Mouse (Mus musculus) CH12.LX (cell line): ENCODE measurements around the gene Epsti1. TPM values are rescaled to one million over a fixed set of nuclear protein-coding genes. Genes with fewer than 3 reads are reported as not detected.

ENCODE experiments used
- DNase-seq: peaks from one replicate; pipeline ENCODE4 v3.0.0-alpha.2; 2013; ENCODE audit errors: extremely low read depth
- H3K27ac ChIP-seq: 2 replicates; pipeline ENCODE4 v1.5.1; 2012; ENCODE audit warnings: low read depth, mild to moderate bottlenecking, control low read depth, moderate library complexity; ENCODE audit not compliant: insufficient read depth
- H3K27me3 ChIP-seq: replicated peaks from 2 replicates; pipeline ENCODE3; 2012; ENCODE audit warnings: inconsistent platforms
- H3K36me3 ChIP-seq, 2 experiments: replicated peaks in 1 of 2; 2 replicates each; pipeline versions ENCODE3 to v1.6.1; 2012; ENCODE audit warnings: inconsistent platforms in 1 of 2, low read length in 1 of 2, mild to moderate bottlenecking in 1 of 2, mixed read lengths in 1 of 2, moderate library complexity in 1 of 2; ENCODE audit not compliant: control insufficient read depth in 1 of 2, insufficient read depth in 1 of 2
- H3K4me1 ChIP-seq, 2 experiments: 2 replicates each; pipeline ENCODE4 v1.6.1; 2012; ENCODE audit warnings: inconsistent platforms in 1 of 2, moderate library complexity in 1 of 2; ENCODE audit not compliant: insufficient read depth in 2 of 2, control insufficient read depth in 1 of 2
- H3K4me2 ChIP-seq: 2 replicates; pipeline ENCODE4 v1.6.1; 2012; ENCODE audit warnings: low read depth, mild to moderate bottlenecking, control low read depth; ENCODE audit not compliant: poor library complexity, insufficient read depth, severe bottlenecking
- H3K4me3 ChIP-seq, 3 experiments: fragments of 150-350 bp in 1 of 3; sonication (generic) in 1 of 3; replicated peaks in 1 of 3; 2 replicates each; pipeline versions ENCODE3 to v1.5.1; 2011 to 2012; ENCODE audit warnings: low read depth in 2 of 3, low read length in 2 of 3, mild to moderate bottlenecking in 2 of 3, moderate library complexity in 2 of 3, control low read depth in 1 of 3, improper control_type of control experiment in 1 of 3, inconsistent platforms in 1 of 3, mixed read lengths in 1 of 3; ENCODE audit not compliant: poor library complexity in 1 of 3
- H3K79me2 ChIP-seq: replicated peaks from 2 replicates; pipeline ENCODE4 v1.6.1; 2012; ENCODE audit warnings: mild to moderate bottlenecking, moderate library complexity; ENCODE audit not compliant: control insufficient read depth, poor library complexity, insufficient read depth, severe bottlenecking; ENCODE audit errors: extremely low read depth
- H3K9ac ChIP-seq: 2 replicates; pipeline ENCODE4 v1.6.1; 2012; ENCODE audit warnings: low read depth, mild to moderate bottlenecking, control low read depth, moderate library complexity; ENCODE audit not compliant: insufficient read depth
- H3K9me3 ChIP-seq: replicated peaks from 2 replicates; pipeline ENCODE3; 2012; ENCODE audit warnings: low read length, inconsistent platforms, mixed read lengths
- BHLHE40 ChIP-seq: IDR thresholded peaks from 2 replicates; pipeline ENCODE4 v1.6.1; 2011; ENCODE audit warnings: mild to moderate bottlenecking, low read depth, low read length, improper control_type of control experiment
- CHD1 ChIP-seq: IDR thresholded peaks from 2 replicates; pipeline ENCODE4 v1.6.1; 2012; ENCODE audit warnings: low read depth, low read length, improper control_type of control experiment, inconsistent platforms
- E2F4 ChIP-seq: IDR thresholded peaks from 2 replicates; pipeline ENCODE4 v1.6.1; 2011; ENCODE audit warnings: low read depth, low read length, improper control_type of control experiment; ENCODE audit not compliant: insufficient replicate concordance
- EP300 ChIP-seq: IDR thresholded peaks from 2 replicates; pipeline ENCODE4 v1.6.1; 2011; ENCODE audit warnings: low read length, improper control_type of control experiment
- ETS1 ChIP-seq: conservative IDR thresholded peaks from 2 replicates; pipeline ENCODE4 v1.6.1; 2012; ENCODE audit warnings: low read depth, mild to moderate bottlenecking, inconsistent platforms, low read length, improper control_type of control experiment, moderate library complexity
- GABPA ChIP-seq: IDR thresholded peaks from 2 replicates; pipeline ENCODE4 v1.6.1; 2012; ENCODE audit warnings: low read depth, low read length, improper control_type of control experiment, inconsistent platforms; ENCODE audit not compliant: insufficient replicate concordance
- HCFC1 ChIP-seq: IDR thresholded peaks from 2 replicates; pipeline ENCODE4 v1.6.1; 2012; ENCODE audit warnings: low read depth, mild to moderate bottlenecking, inconsistent platforms, low read length, improper control_type of control experiment
- IRF4 ChIP-seq: IDR thresholded peaks from 2 replicates; pipeline ENCODE4 v1.6.1; 2014; ENCODE audit warnings: low read depth, mild to moderate bottlenecking, inconsistent platforms, low read length, improper control_type of control experiment
- KAT2A ChIP-seq: IDR thresholded peaks from 2 replicates; pipeline ENCODE4 v1.6.1; 2012; ENCODE audit warnings: low read length, improper control_type of control experiment, inconsistent platforms; ENCODE audit not compliant: insufficient replicate concordance
- MAFK ChIP-seq: IDR thresholded peaks from 2 replicates; pipeline ENCODE4 v1.6.1; 2011; ENCODE audit warnings: low read length, improper control_type of control experiment; ENCODE audit not compliant: insufficient replicate concordance
- MYC ChIP-seq: IDR thresholded peaks from 2 replicates; pipeline ENCODE4 v1.6.1; 2011; ENCODE audit warnings: low read depth, mild to moderate bottlenecking, improper control_type of control experiment, low read length
- NRF1 ChIP-seq: IDR thresholded peaks from 2 replicates; pipeline ENCODE4 v1.6.1; 2014; ENCODE audit warnings: low read depth, mild to moderate bottlenecking, inconsistent platforms, low read length, improper control_type of control experiment, moderate library complexity
- POLR2AphosphoS2 ChIP-seq: IDR thresholded peaks from 2 replicates; pipeline ENCODE4 v1.6.1; 2011; ENCODE audit warnings: low read depth, low read length, improper control_type of control experiment
- RAD21 ChIP-seq: IDR thresholded peaks from 2 replicates; pipeline ENCODE4 v1.6.1; 2011; ENCODE audit warnings: low read depth, mild to moderate bottlenecking, low read length, improper control_type of control experiment, moderate library complexity
- SMC3 ChIP-seq: IDR thresholded peaks from 2 replicates; pipeline ENCODE4 v1.6.1; 2011; ENCODE audit warnings: low read depth, low read length, improper control_type of control experiment
- USF1 ChIP-seq: IDR thresholded peaks from 2 replicates; pipeline ENCODE4 v1.6.1; 2014; ENCODE audit warnings: low read depth, mild to moderate bottlenecking, inconsistent platforms, low read length, improper control_type of control experiment
- ZC3H11A ChIP-seq: IDR thresholded peaks from 2 replicates; pipeline ENCODE4 v1.6.1; 2012; ENCODE audit warnings: low read depth, mild to moderate bottlenecking, inconsistent platforms, low read length, improper control_type of control experiment
- ZMIZ1 ChIP-seq: IDR thresholded peaks from 2 replicates; pipeline ENCODE4 v1.6.1; 2012; ENCODE audit warnings: low read depth, mild to moderate bottlenecking, inconsistent platforms, low read length, improper control_type of control experiment
- dilution Hi-C: fragments of 300-500 bp; cut with MboI; formaldehyde crosslinking; loops from 2 replicates; pipeline ENCODE4 v1.14.3; 2020; ENCODE audit warnings: low sequenced_read_pairs; ENCODE audit not compliant: extremely low pct_unique_long_range_greater_than_20kb, extremely low pct_ligation_motif_present
- in situ Hi-C: fragments of 300-500 bp; cut with MboI; formaldehyde crosslinking; loops from 3 replicates; pipeline ENCODE4 v1.14.3; 2019; ENCODE audit warnings: low sequenced_read_pairs, low pct_ligation_motif_present, low pct_unique_long_range_greater_than_20kb, mixed read lengths
- polyA plus RNA-seq: library from polyadenylated mRNA; unstranded; fragments of >175 nt; gene quantifications from 2 replicates; pipeline ENCODE4 v1.2.1, GENCODE M21; 2012; ENCODE audit warnings: low read depth; ENCODE audit not compliant: insufficient read length
- total RNA-seq, 2 experiments: library from RNA; depleted of rRNA; stranded (reverse); fragments of 300-350 nt in 1 of 2; fragments of >200 nt in 1 of 2; gene quantifications; 2 replicates each; pipeline ENCODE4 v1.2.3; 2012 to 2014

The Epsti1 gene
- total and polyA plus RNA-seq, 3 experiments: 0.59 to 2.2 (median 2.2) TPM

- no peak overlapping the region for H3K27ac ChIP-seq
- no peaks in the 10 kb centered on the region for H3K27me3 ChIP-seq
- dilution Hi-C loops: no loop called here
- TF ChIP-seq USF1 (no peak), HCFC1 (no peak), IRF4 (no peak), POLR2AphosphoS2 (no peak), MYC (no peak)
- TF ChIP-seq, all 38 proteins: peak for 0
- H3K4me3 ChIP-seq: no peak overlapping the region
- no peak overlapping the region for H3K9ac ChIP-seq
- H3K9me3 ChIP-seq: no peaks in the 10 kb centered on the region
- no peaks in the 10 kb centered on the region for H3K36me3 ChIP-seq
- no peaks in the 10 kb centered on the region for H3K4me1 ChIP-seq
- in situ Hi-C loops: no loop called here
- H3K4me2 ChIP-seq: no peak overlapping the region
- no peaks in the 10 kb centered on the region for H3K79me2 ChIP-seq
- DNase-seq: no peak
Measured at GRCm38 (mm10) chr14:77963525-77963924, 59.5 kb downstream of the Epsti1 start.

DNA sequence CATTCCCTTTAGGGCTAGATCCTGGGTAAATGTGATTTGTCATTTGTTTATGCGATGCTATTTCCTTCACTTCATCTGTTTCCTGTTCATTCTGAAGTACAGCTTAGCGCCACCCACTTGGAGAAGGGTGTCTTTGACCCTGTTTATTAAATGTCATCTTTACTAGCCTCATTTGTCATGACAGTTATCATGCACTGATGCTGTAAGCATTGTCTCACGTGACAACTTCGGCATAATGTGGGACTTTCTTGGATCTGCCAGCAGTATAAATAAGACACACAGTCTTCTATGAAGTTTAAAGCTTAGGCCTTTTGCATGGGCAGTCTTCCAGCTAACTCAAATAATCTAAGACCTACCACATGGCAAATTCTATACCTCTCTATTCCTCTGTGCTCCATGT is 67.3 kb downstream of the Epsti1 start:
- dilution Hi-C loops: no loop called here
- H3K27ac ChIP-seq: no peak overlapping the region
- H3K9ac ChIP-seq: no peak overlapping the region
- H3K4me3 ChIP-seq: no peak overlapping the region
- no peaks in the 10 kb centered on the region for H3K9me3 ChIP-seq
- no peaks in the 10 kb centered on the region for H3K4me1 ChIP-seq
- no peak for TF ChIP-seq E2F4
- no peak for TF ChIP-seq HCFC1
- TF ChIP-seq GABPA: no peak
- TF ChIP-seq KAT2A: no peak
- no peak for TF ChIP-seq SMC3
- TF ChIP-seq MAFK: no peak
- TF ChIP-seq BHLHE40: no peak
- no peak for TF ChIP-seq ZMIZ1
- H3K36me3 ChIP-seq: no peaks in the 10 kb centered on the region
- DNase-seq: no peak
- no peaks in the 10 kb centered on the region for H3K27me3 ChIP-seq
- no peaks in the 10 kb centered on the region for H3K79me2 ChIP-seq
- H3K4me2 ChIP-seq: no peak overlapping the region
- in situ Hi-C loops: no loop called here

DNA sequence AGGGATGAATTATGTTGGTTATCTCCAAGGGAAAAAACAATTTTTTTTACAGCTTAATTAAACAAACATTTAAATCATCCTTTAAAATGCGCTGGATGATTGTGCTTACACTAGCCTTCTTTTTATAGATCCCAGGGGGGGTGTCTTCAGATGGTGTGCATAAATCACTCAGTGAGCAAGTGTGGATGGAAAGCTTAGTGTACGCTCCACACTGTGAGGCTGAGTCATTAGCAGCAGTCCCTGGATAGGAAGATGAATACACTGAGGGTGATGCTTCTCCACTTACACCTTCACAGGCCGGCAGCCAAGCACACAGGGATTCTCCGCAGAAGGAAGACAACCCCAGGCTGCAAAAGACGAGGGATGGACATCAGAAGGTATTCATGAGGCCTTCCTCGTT is 70.2 kb downstream of the Epsti1 start:
- Histone ChIP-seq H3K4me3 (no peak overlapping the region), H3K9me3 (no peaks in the 10 kb centered on the region), H3K36me3 (no peaks in the 10 kb centered on the region), H3K27ac (no peak overlapping the region), H3K79me2 (no peaks in the 10 kb centered on the region), H3K4me1 (no peaks in the 10 kb centered on the region), H3K4me2 (no peak overlapping the region), H3K9ac (no peak overlapping the region), H3K27me3 (no peaks in the 10 kb centered on the region)
- no peak for DNase-seq
- in situ Hi-C loops: no loop called here
- TF ChIP-seq CHD1 (no peak), EP300 (no peak), NRF1 (no peak), ETS1 (no peak), GABPA (no peak), RAD21 (no peak), ZC3H11A (no peak), MAFK (no peak)
- dilution Hi-C loops: no loop called here
